Mouse (Mus musculus): Measurements from ENCODE around the gene Wscd2. TPM values are rescaled to one million over a fixed set of nuclear protein-coding genes. Genes with fewer than 3 reads are reported as not detected.

Gene Wscd2
- polyA plus RNA-seq, 2 experiments, result 8.4 to 12.5 TPM

DNA sequence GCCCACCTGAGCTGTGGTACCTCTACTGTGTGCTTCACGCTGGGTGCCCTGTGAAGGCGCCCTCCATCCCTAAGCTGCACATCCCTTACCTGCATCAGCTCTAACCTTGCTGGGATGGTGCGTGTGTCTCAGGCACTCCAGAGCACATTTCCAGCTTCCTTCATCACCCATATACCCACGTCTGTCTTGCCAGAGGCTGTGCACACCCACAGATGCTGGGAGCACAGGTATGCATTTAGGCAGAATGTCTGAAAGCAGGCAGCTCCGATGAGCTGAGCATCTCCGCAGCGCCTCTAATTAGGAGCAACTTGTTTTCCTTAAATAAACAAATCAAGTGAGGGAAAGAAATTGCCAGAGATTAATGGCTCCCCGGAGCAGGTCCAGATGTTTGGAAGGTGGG is 3.9 kb downstream of the Wscd2 start:
- ATAC-seq (ENCODE audit: low FRiP score, low read depth), result no peak
- WGBS, result 42% methylated on average over 8 of the region's 8 CpGs
- no peak for TF ChIP-seq POLR2A (IDR thresholded peaks at IDR 0.05; ENCODE audit: borderline replicate concordance, extremely low read depth, insufficient read depth, insufficient read length)

GRCm38 (mm10) chr5:113496926-113497325 is 6.8 kb downstream of the Wscd2 start:
- DNase-seq (ENCODE audit: low spot score) (no peak), ATAC-seq (ENCODE audit: low FRiP score, low read depth) (no peak)
- no peak overlapping the region for H3K9ac ChIP-seq (ENCODE audit: low read depth, low read length, severe bottlenecking)
- no peak overlapping the region for H3K4me3 ChIP-seq (replicated peaks; ENCODE audit: low read length)
- H3K9me3 ChIP-seq (ENCODE audit: control insufficient read depth, low read length), result no peaks in the 10 kb centered on the region
- no peak overlapping the region for H3K4me2 ChIP-seq (replicated peaks; ENCODE audit: low read depth, low read length, severe bottlenecking)
- no peak overlapping the region for H3K27ac ChIP-seq (replicated peaks; ENCODE audit: low read depth, low read length)
- WGBS, result 62% methylated on average over 3 of the region's 3 CpGs
- H3K4me1 ChIP-seq (ENCODE audit: control insufficient read depth, insufficient read depth, low read length), result peaks cover 5% of the 10 kb centered on the region
- TF ChIP-seq POLR2A (IDR thresholded peaks at IDR 0.05; ENCODE audit: borderline replicate concordance, extremely low read depth, insufficient read depth, insufficient read length), result no peak
- H3K36me3 ChIP-seq (ENCODE audit: control insufficient read depth, insufficient read depth, low read length), result no peaks in the 10 kb centered on the region
- H3K27me3 ChIP-seq (ENCODE audit: control insufficient read depth, insufficient read depth, low read length), result no peaks in the 10 kb centered on the region; the same call in 1 of the 2 replicates

More for the DNA sequence above, 3.9 kb downstream of the Wscd2 start:
- no peaks in the 10 kb centered on the region for H3K36me3 ChIP-seq (ENCODE audit: control insufficient read depth, insufficient read depth, low read length)
- H3K9me3 ChIP-seq (ENCODE audit: control insufficient read depth, low read length), result no peaks in the 10 kb centered on the region
- H3K27me3 ChIP-seq (ENCODE audit: control insufficient read depth, insufficient read depth, low read length), result peaks cover 7% of the 10 kb centered on the region; the same call in 1 of the 2 replicates
- no peak overlapping the region for H3K27ac ChIP-seq (replicated peaks; ENCODE audit: low read depth, low read length)
- no peak overlapping the region for H3K4me3 ChIP-seq (replicated peaks; ENCODE audit: low read length)
- peaks cover 8% of the 10 kb centered on the region for H3K4me1 ChIP-seq (ENCODE audit: control insufficient read depth, insufficient read depth, low read length)
- no peak overlapping the region for H3K4me2 ChIP-seq (replicated peaks; ENCODE audit: low read depth, low read length, severe bottlenecking)
- DNase-seq (ENCODE audit: low spot score), result no peak
- no peak overlapping the region for H3K9ac ChIP-seq (ENCODE audit: low read depth, low read length, severe bottlenecking)

DNA sequence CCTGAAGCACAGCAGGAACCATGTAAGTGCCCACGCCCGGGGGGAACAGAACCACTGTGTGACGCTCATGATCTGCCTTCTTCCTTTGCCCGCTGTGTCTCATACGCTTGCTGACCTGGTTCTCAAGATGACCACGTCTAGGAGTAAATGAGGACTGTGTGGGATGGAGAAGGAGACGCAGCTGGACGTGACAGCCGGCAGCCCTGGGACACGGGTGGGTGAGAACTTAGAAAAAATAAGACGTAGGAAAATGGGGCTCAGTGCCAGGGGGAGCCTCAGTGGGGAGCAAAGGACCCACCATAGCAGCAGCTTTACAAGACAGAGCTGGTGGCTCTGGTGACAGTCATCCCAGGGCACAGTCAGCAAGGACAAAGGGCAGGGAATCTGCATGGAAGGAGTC is 9.3 kb downstream of the Wscd2 start:
- ATAC-seq (ENCODE audit: low FRiP score, low read depth), result no peak
- Histone ChIP-seq H3K27ac (replicated peaks; ENCODE audit: low read depth, low read length) (no peak overlapping the region), H3K4me1 (ENCODE audit: control insufficient read depth, insufficient read depth, low read length) (peaks cover 14% of the 10 kb centered on the region), H3K4me3 (replicated peaks; ENCODE audit: low read length) (no peak overlapping the region), H3K27me3 (ENCODE audit: control insufficient read depth, insufficient read depth, low read length) (no peaks in the 10 kb centered on the region), H3K36me3 (ENCODE audit: control insufficient read depth, insufficient read depth, low read length) (no peaks in the 10 kb centered on the region), H3K4me2 (replicated peaks; ENCODE audit: low read depth, low read length, severe bottlenecking) (no peak overlapping the region), H3K9ac (ENCODE audit: low read depth, low read length, severe bottlenecking) (no peak overlapping the region), H3K9me3 (ENCODE audit: control insufficient read depth, low read length) (no peaks in the 10 kb centered on the region)
- DNase-seq (ENCODE audit: low spot score), result no peak
- TF ChIP-seq POLR2A (IDR thresholded peaks at IDR 0.05; ENCODE audit: borderline replicate concordance, extremely low read depth, insufficient read depth, insufficient read length), result no peak
- WGBS, result 85% methylated on average over 11 of the region's 11 CpGs

DNA sequence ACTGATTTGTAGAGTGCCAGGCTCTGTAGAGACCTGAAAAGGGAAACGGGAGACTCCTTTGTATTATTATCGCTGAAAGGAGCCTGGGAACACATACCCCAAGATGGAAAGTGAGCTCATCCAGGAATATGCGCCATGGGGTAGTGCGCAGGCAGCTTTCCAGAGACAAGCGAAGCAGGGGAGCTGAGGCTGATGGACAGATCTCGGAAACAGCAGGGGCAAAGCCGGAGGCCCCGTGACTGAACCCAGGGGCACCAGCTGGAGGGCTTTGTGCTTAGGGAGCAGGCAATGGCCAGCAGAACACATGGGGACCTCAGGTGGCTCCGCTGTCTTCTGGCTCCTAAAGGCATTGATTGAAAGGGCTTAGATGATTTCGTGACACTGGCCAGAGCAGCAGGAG is 13.1 kb downstream of the Wscd2 start:
- no peak for ATAC-seq (ENCODE audit: low FRiP score, low read depth)
- H3K27ac ChIP-seq (replicated peaks; ENCODE audit: low read depth, low read length), result no peak overlapping the region
- H3K9me3 ChIP-seq (ENCODE audit: control insufficient read depth, low read length), result no peaks in the 10 kb centered on the region
- H3K36me3 ChIP-seq (ENCODE audit: control insufficient read depth, insufficient read depth, low read length), result no peaks in the 10 kb centered on the region
- 0 out of 2 replicates have a peak overlapping the region, but pooled peaks have one; percentile 25 for H3K9ac ChIP-seq (ENCODE audit: low read depth, low read length, severe bottlenecking)
- no peak for TF ChIP-seq POLR2A (IDR thresholded peaks at IDR 0.05; ENCODE audit: borderline replicate concordance, extremely low read depth, insufficient read depth, insufficient read length)
- peaks cover 22% of the 10 kb centered on the region for H3K4me1 ChIP-seq (ENCODE audit: control insufficient read depth, insufficient read depth, low read length)
- H3K27me3 ChIP-seq (ENCODE audit: control insufficient read depth, insufficient read depth, low read length), result no peaks in the 10 kb centered on the region
- WGBS, result 9% methylated on average over 10 of the region's 10 CpGs
- DNase-seq (ENCODE audit: low spot score), result no peak
- H3K4me2 ChIP-seq (replicated peaks; ENCODE audit: low read depth, low read length, severe bottlenecking), result no peak overlapping the region
- no peak overlapping the region for H3K4me3 ChIP-seq (replicated peaks; ENCODE audit: low read length)

GRCm38 (mm10) chr5:113504654-113505053 is 14.5 kb downstream of the Wscd2 start:
- no peaks in the 10 kb centered on the region for H3K27me3 ChIP-seq (ENCODE audit: control insufficient read depth, insufficient read depth, low read length)
- H3K27ac ChIP-seq (replicated peaks; ENCODE audit: low read depth, low read length), result no peak overlapping the region
- ATAC-seq (ENCODE audit: low FRiP score, low read depth), result no peak
- H3K4me1 ChIP-seq (ENCODE audit: control insufficient read depth, insufficient read depth, low read length), result peaks cover 22% of the 10 kb centered on the region
- H3K9me3 ChIP-seq (ENCODE audit: control insufficient read depth, low read length), result no peaks in the 10 kb centered on the region
- H3K36me3 ChIP-seq (ENCODE audit: control insufficient read depth, insufficient read depth, low read length), result no peaks in the 10 kb centered on the region
- no peak overlapping the region for H3K4me3 ChIP-seq (replicated peaks; ENCODE audit: low read length)
- no peak overlapping the region for H3K4me2 ChIP-seq (replicated peaks; ENCODE audit: low read depth, low read length, severe bottlenecking)
- TF ChIP-seq POLR2A (IDR thresholded peaks at IDR 0.05; ENCODE audit: borderline replicate concordance, extremely low read depth, insufficient read depth, insufficient read length), result no peak
- no peak overlapping the region for H3K9ac ChIP-seq (ENCODE audit: low read depth, low read length, severe bottlenecking)
- DNase-seq (ENCODE audit: low spot score), result no peak
- 15% methylated on average over 4 of the region's 4 CpGs for WGBS

- WGBS, result 55% methylated on average over 6 of the region's 6 CpGs
Measured at GRCm38 (mm10) chr5:113506065-113506464, 15.9 kb downstream of the Wscd2 start.

More at GRCm38 (mm10) chr5:113506065-113506464, 15.9 kb downstream of the Wscd2 start:
- Histone ChIP-seq H3K36me3 (ENCODE audit: control insufficient read depth, insufficient read depth, low read length) (no peaks in the 10 kb centered on the region), H3K9ac (ENCODE audit: low read depth, low read length, severe bottlenecking) (no peak overlapping the region), H3K27me3 (ENCODE audit: control insufficient read depth, insufficient read depth, low read length) (no peaks in the 10 kb centered on the region), H3K4me3 (replicated peaks; ENCODE audit: low read length) (no peak overlapping the region), H3K4me1 (ENCODE audit: control insufficient read depth, insufficient read depth, low read length) (peaks cover 22% of the 10 kb centered on the region), H3K27ac (replicated peaks; ENCODE audit: low read depth, low read length) (no peak overlapping the region), H3K4me2 (replicated peaks; ENCODE audit: low read depth, low read length, severe bottlenecking) (no peak overlapping the region), H3K9me3 (ENCODE audit: control insufficient read depth, low read length) (no peaks in the 10 kb centered on the region)
- ATAC-seq (ENCODE audit: low FRiP score, low read depth) (no peak), DNase-seq (ENCODE audit: low spot score) (no peak)
- TF ChIP-seq POLR2A (IDR thresholded peaks at IDR 0.05; ENCODE audit: borderline replicate concordance, extremely low read depth, insufficient read depth, insufficient read length), result no peak

Measured in limb, embryonic 14.5 days (tissue).